Mouse (Mus musculus): ENCODE results near the gene Psma3.

GRCm38 (mm10) chr12:70937571-70938384 lies 36.6 kb upstream of the Psma3 start, which contains the start of gene Actr10:
- no peak for TF ChIP-seq CTCF (IDR thresholded peaks at IDR 0.05; ENCODE audit: borderline replicate concordance, control insufficient read depth, extremely low read depth, insufficient read depth, low read length, poor library complexity)
- TF ChIP-seq POLR2A (IDR thresholded peaks at IDR 0.05; ENCODE audit: control insufficient read depth, extremely low read depth, insufficient read depth, low read length, poor library complexity), result peak; percentile 58
